Mouse (Mus musculus) skeletal muscle tissue, postnatal 0 days (tissue): Measurements from ENCODE around the gene Gm8374. TPM values are rescaled to one million over a fixed set of nuclear protein-coding genes. Genes with fewer than 3 reads are reported as not detected.

Experiments
- polyA plus RNA-seq: library from polyadenylated mRNA; unstranded; fragments of >200 nt; fragmentation: Nextera tagmentation; extraction: Ambion mirVana; gene quantifications from 2 replicates; pipeline ENCODE4 v1.2.1, GENCODE M21; 2015

The Gm8374 gene
- polyA plus RNA-seq, result not detected in 2 replicates

GRCm38 (mm10) chr14:7365034-7365433, at the start of gene Gm8374:
Gene Gm8374 (minus strand): TSS chr14:7365134.

GRCm38 (mm10) chr14:7332295-7332694, 32.6 kb downstream of the Gm8374 start, which contains the start of gene Gm5797:
Gene Gm5797 (minus strand): TSS chr14:7332395.

DNA sequence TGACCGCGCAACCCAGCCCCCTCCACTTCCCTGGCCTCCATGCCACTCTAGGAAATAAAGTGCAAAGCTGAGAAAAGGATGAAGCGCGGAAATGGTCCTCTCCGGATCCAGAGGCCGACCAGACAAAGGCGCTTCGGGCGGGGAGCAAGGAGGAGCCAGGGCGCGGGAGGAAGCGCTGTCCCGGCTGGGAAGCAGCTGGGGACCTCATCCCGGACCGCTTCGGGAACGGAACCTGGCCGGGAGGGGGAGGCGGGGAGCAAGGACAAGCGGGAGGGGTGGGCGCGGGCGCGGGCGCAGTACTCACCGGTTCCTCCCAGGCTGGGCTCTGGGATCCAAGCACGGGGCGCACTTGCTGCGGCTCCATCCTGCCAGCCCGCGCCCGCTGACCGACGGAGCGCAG, 50.3 kb downstream of the Gm8374 start, which contains the start of gene Gm3739:
Gm3739 (minus strand) TSS at position 389 of the 400 bp plus-strand sequence.

Other genes starting within 250 kb of the Gm8374 start
- gene Gm6676, start 239.7 kb downstream of the Gm8374 start, polyA plus RNA-seq, result not detected in 2 replicates
- gene Gm3512, start 190.6 kb downstream of the Gm8374 start, polyA plus RNA-seq, result 1.5 and 1.6 TPM in 2 replicates
- gene Gm16434, start 170.6 kb downstream of the Gm8374 start, polyA plus RNA-seq, result not detected in 2 replicates
- gene Gm3727, start 100.4 kb downstream of the Gm8374 start, polyA plus RNA-seq, result not detected in 2 replicates
- gene Gm3739, start 50.1 kb downstream of the Gm8374 start, polyA plus RNA-seq, result 0.09 TPM in 1 of 2 replicates, not detected in the other
- gene Gm5797, start 32.7 kb downstream of the Gm8374 start, polyA plus RNA-seq, result not detected in 2 replicates
- not detected in 2 replicates for gene Gm3755, start 85.8 kb upstream of the Gm8374 start, polyA plus RNA-seq
- gene Gm3752, start 118.6 kb upstream of the Gm8374 start, polyA plus RNA-seq, result 0.16 TPM in 1 of 2 replicates, not detected in the other
- gene Gm3558, start 203.4 kb upstream of the Gm8374 start, polyA plus RNA-seq, result 0.30 TPM in 1 of 2 replicates, not detected in the other
- not detected in 2 replicates for gene Gm10338, start 230.5 kb upstream of the Gm8374 start, polyA plus RNA-seq